Mouse (Mus musculus) MEL (cell line): ENCODE results near the gene Adnp. TPM values are rescaled to one million over a fixed set of nuclear protein-coding genes. Genes with fewer than 3 reads are reported as not detected.

Experiments
- DNase-seq: peaks from one replicate; pipeline ENCODE4 v3.0.0; 2011; ENCODE audit warnings: low read depth, low spot score
- H3K27ac ChIP-seq: 2 replicates; pipeline ENCODE4 v1.5.1; 2012; ENCODE audit warnings: low read depth, mild to moderate bottlenecking, control low read depth, low read length, moderate library complexity; ENCODE audit not compliant: control insufficient read depth
- H3K27me3 ChIP-seq, 2 experiments: fragments of 150-350 bp in 1 of 2; sonication (generic) in 1 of 2; 2 replicates each; pipeline ENCODE4 v1.6.1; 2012; ENCODE audit warnings: low read length in 2 of 2, mild to moderate bottlenecking in 2 of 2, improper control_type of control experiment in 1 of 2, moderate library complexity in 1 of 2; ENCODE audit not compliant: insufficient read depth in 2 of 2, control insufficient read depth in 1 of 2
- H3K36me3 ChIP-seq, 2 experiments: 2 replicates each; pipeline ENCODE4 v1.6.1; 2012 to 2014; ENCODE audit warnings: low read length in 2 of 2, improper control_type of control experiment in 1 of 2, inconsistent platforms in 1 of 2, mild to moderate bottlenecking in 1 of 2; ENCODE audit not compliant: insufficient read depth in 2 of 2, control insufficient read depth in 1 of 2
- H3K4me1 ChIP-seq, 2 experiments: fragments of 150-350 bp in 1 of 2; sonication (generic) in 1 of 2; 2 replicates each; pipeline ENCODE4 v1.6.1; 2012; ENCODE audit warnings: low read length in 2 of 2, improper control_type of control experiment in 1 of 2, mild to moderate bottlenecking in 1 of 2; ENCODE audit not compliant: insufficient read depth in 2 of 2, control insufficient read depth in 1 of 2
- H3K4me3 ChIP-seq, 2 experiments: fragments of 150-350 bp in 1 of 2; sonication (generic) in 1 of 2; 2 replicates each; pipeline ENCODE4 v1.5.1; 2012; ENCODE audit warnings: low read depth in 2 of 2, low read length in 2 of 2, mild to moderate bottlenecking in 2 of 2, moderate library complexity in 2 of 2, control low read depth in 1 of 2, improper control_type of control experiment in 1 of 2; ENCODE audit not compliant: control insufficient read depth in 1 of 2, insufficient read depth in 1 of 2
- H3K79me2 ChIP-seq: 2 replicates; pipeline ENCODE4 v1.6.1; 2012; ENCODE audit warnings: mild to moderate bottlenecking, low read length, moderate library complexity; ENCODE audit not compliant: control insufficient read depth, poor library complexity, insufficient read depth
- H3K9ac ChIP-seq: 2 replicates; pipeline ENCODE4 v1.6.1; 2012; ENCODE audit warnings: low read depth, mild to moderate bottlenecking, control low read depth, low read length, moderate library complexity; ENCODE audit not compliant: control insufficient read depth, poor library complexity, severe bottlenecking
- H3K9me3 ChIP-seq: fragments of 150-350 bp; sonication (generic); replicated peaks from 2 replicates; pipeline ENCODE4 v1.6.1; 2012; ENCODE audit warnings: mild to moderate bottlenecking, low read length, improper control_type of control experiment, moderate library complexity; ENCODE audit not compliant: insufficient read depth
- BHLHE40 ChIP-seq: IDR thresholded peaks from 2 replicates; pipeline ENCODE4 v1.6.1; 2012; ENCODE audit warnings: low read depth, mild to moderate bottlenecking, inconsistent platforms, low read length, improper control_type of control experiment, borderline replicate concordance
- CHD2 ChIP-seq: IDR thresholded peaks from 2 replicates; pipeline ENCODE4 v1.6.1; 2011; ENCODE audit warnings: low read length, improper control_type of control experiment
- CTCF ChIP-seq, 3 experiments: IDR thresholded peaks in 2 of 3; conservative IDR thresholded peaks in 1 of 3; 2 replicates each; pipeline ENCODE4 v1.5.1; 2011 to 2012; ENCODE audit warnings: low read length in 3 of 3, low read depth in 2 of 3, mild to moderate bottlenecking in 2 of 3, improper control_type of control experiment in 1 of 3, inconsistent platforms in 1 of 3, mixed read lengths in 1 of 3, moderate library complexity in 1 of 3; ENCODE audit not compliant: control insufficient read depth in 1 of 3, insufficient read depth in 1 of 3, poor library complexity in 1 of 3, severe bottlenecking in 1 of 3
- E2F4 ChIP-seq: IDR thresholded peaks from 2 replicates; pipeline ENCODE4 v1.6.1; 2011; ENCODE audit warnings: low read depth, low read length, improper control_type of control experiment, borderline replicate concordance
- ELF1 ChIP-seq: IDR thresholded peaks from 2 replicates; pipeline ENCODE4 v1.6.1; 2014; ENCODE audit warnings: low read depth, mild to moderate bottlenecking, inconsistent platforms, low read length, improper control_type of control experiment, moderate library complexity
- GATA1 ChIP-seq: IDR thresholded peaks from 2 replicates; pipeline ENCODE4 v1.6.1; 2011; ENCODE audit warnings: low read depth, low read length, improper control_type of control experiment
- HCFC1 ChIP-seq: IDR thresholded peaks from 2 replicates; pipeline ENCODE4 v1.6.1; 2012; ENCODE audit warnings: low read depth, mild to moderate bottlenecking, inconsistent platforms, low read length, improper control_type of control experiment, moderate library complexity
- MAFK ChIP-seq: IDR thresholded peaks from 2 replicates; pipeline ENCODE4 v1.6.1; 2011; ENCODE audit warnings: low read depth, mild to moderate bottlenecking, low read length, improper control_type of control experiment, borderline replicate concordance
- MAX ChIP-seq: IDR thresholded peaks from 2 replicates; pipeline ENCODE4 v1.6.1; 2011; ENCODE audit warnings: low read length, improper control_type of control experiment
- MAZ ChIP-seq: IDR thresholded peaks from 2 replicates; pipeline ENCODE4 v1.6.1; 2012; ENCODE audit warnings: low read depth, mild to moderate bottlenecking, inconsistent platforms, low read length, improper control_type of control experiment
- MXI1 ChIP-seq: IDR thresholded peaks from 2 replicates; pipeline ENCODE4 v1.6.1; 2011; ENCODE audit warnings: mild to moderate bottlenecking, low read depth, low read length, improper control_type of control experiment
- MYC ChIP-seq: IDR thresholded peaks from 2 replicates; pipeline ENCODE4 v1.6.1; 2011; ENCODE audit warnings: low read depth, mild to moderate bottlenecking, low read length, improper control_type of control experiment, moderate library complexity
- NELFE ChIP-seq: IDR thresholded peaks from 2 replicates; pipeline ENCODE4 v1.6.1; 2011; ENCODE audit warnings: low read depth, low read length, improper control_type of control experiment
- NRF1 ChIP-seq: IDR thresholded peaks from 2 replicates; pipeline ENCODE4 v1.6.1; 2014; ENCODE audit warnings: low read depth, mild to moderate bottlenecking, inconsistent platforms, low read length, improper control_type of control experiment, moderate library complexity; ENCODE audit not compliant: poor library complexity, insufficient read depth, severe bottlenecking
- POLR2A ChIP-seq, 2 experiments: IDR thresholded peaks; 2 replicates each; pipeline ENCODE4 v1.6.1; 2011 to 2012; ENCODE audit warnings: low read length in 2 of 2, mild to moderate bottlenecking in 2 of 2, control low read depth in 1 of 2, improper control_type of control experiment in 1 of 2, low read depth in 1 of 2, moderate library complexity in 1 of 2; ENCODE audit not compliant: control insufficient read depth in 1 of 2, insufficient read depth in 1 of 2, poor library complexity in 1 of 2
- RAD21 ChIP-seq: IDR thresholded peaks from 2 replicates; pipeline ENCODE4 v1.6.1; 2011; ENCODE audit warnings: mild to moderate bottlenecking, low read depth, low read length, improper control_type of control experiment
- SIN3A ChIP-seq: IDR thresholded peaks from 2 replicates; pipeline ENCODE4 v1.6.1; 2012; ENCODE audit warnings: low read length, improper control_type of control experiment, inconsistent platforms
- SMC3 ChIP-seq: IDR thresholded peaks from 2 replicates; pipeline ENCODE4 v1.6.1; 2011; ENCODE audit warnings: low read depth, low read length, improper control_type of control experiment
- TCF12 ChIP-seq: IDR thresholded peaks from 2 replicates; pipeline ENCODE4 v1.6.1; 2014; ENCODE audit warnings: low read depth, mild to moderate bottlenecking, inconsistent platforms, low read length, improper control_type of control experiment, moderate library complexity
- UBTF ChIP-seq: IDR thresholded peaks from 2 replicates; pipeline ENCODE4 v1.6.1; 2012; ENCODE audit warnings: low read depth, mild to moderate bottlenecking, inconsistent platforms, low read length, improper control_type of control experiment, moderate library complexity, borderline replicate concordance; ENCODE audit not compliant: insufficient read depth
- USF1 ChIP-seq: IDR thresholded peaks from 2 replicates; pipeline ENCODE4 v1.6.1; 2014; ENCODE audit warnings: low read depth, mild to moderate bottlenecking, inconsistent platforms, low read length, improper control_type of control experiment, moderate library complexity
- polyA plus RNA-seq, 2 experiments: library from polyadenylated mRNA; stranded (reverse) in 1 of 2; unstranded in 1 of 2; fragments of >175 nt in 1 of 2; fragments of >200 nt in 1 of 2; gene quantifications; 2 replicates each; pipeline versions ENCODE4 v1.2.1 to v1.2.4; 2012; ENCODE audit warnings: low replicate concordance in 2 of 2, low read depth in 1 of 2; ENCODE audit not compliant: insufficient read length in 2 of 2, insufficient read depth in 1 of 2, missing spikeins in 1 of 2
- total RNA-seq: library from RNA; depleted of rRNA; stranded (reverse); fragments of 300-350 nt; gene quantifications from 2 replicates; pipeline ENCODE4 v1.2.3, GENCODE M21; 2012

Adnp gene
- total and polyA plus RNA-seq, 3 experiments, result 2.3 to 29.4 (median 11.9) TPM

- DNase-seq, result peak; percentile 90
- Histone ChIP-seq H3K27ac (0 out of 2 replicates have a peak overlapping the region, but pooled peaks have one; percentile 46), H3K36me3 (peaks cover 0 to 4% of the 10 kb centered on the region in 2 experiments; a peak in 1 of 4 replicates), H3K27me3 (no peaks in the 10 kb centered on the region), H3K9me3 (no peaks in the 10 kb centered on the region), H3K9ac (peak overlapping the region; percentile 57), H3K4me1 (peaks cover 0 to 7% of the 10 kb centered on the region in 2 experiments; a peak in 3 of 4 replicates), H3K4me3 (peak overlapping the region; percentile 36 to 46), H3K79me2 (no peaks in the 10 kb centered on the region)
- peak; percentile 9 for TF ChIP-seq RAD21
- TF ChIP-seq POLR2A (IDR thresholded peaks at IDR 0.05; ENCODE audit: control insufficient read depth in 1 of 2, insufficient read depth in 1 of 2, low read depth in 1 of 2, low read length in 2 of 2, poor library complexity in 1 of 2), result peak in 1 of 2 experiments; percentile 55; a peak in 1 of 4 replicates
- no peak for TF ChIP-seq E2F4
- no peak for TF ChIP-seq NRF1
- TF ChIP-seq GATA1, result no peak
- TF ChIP-seq TCF12, result peak; percentile 56; the same call in 1 of the 2 replicates
- TF ChIP-seq MAX, result peak; percentile 40; the same call in 1 of the 2 replicates
- TF ChIP-seq NELFE, result peak; percentile 45; the same call in 1 of the 2 replicates
- TF ChIP-seq BHLHE40, result 0 out of 2 replicates have a peak, but pooled peaks have one; percentile 33
- peak; percentile 54 for TF ChIP-seq SIN3A
- peak; percentile 65 to 80 (median 69) for TF ChIP-seq CTCF (IDR thresholded peaks at IDR 0.05 in 2 of 3, conservative IDR thresholded peaks at IDR 0.05 in 1 of 3; ENCODE audit: control insufficient read depth in 1 of 3, insufficient read depth in 1 of 3, low read depth in 2 of 3, low read length in 3 of 3, poor library complexity in 1 of 3, severe bottlenecking in 1 of 3)
- TF ChIP-seq SMC3, result peak; percentile 30; the same call in 1 of the 2 replicates
- TF ChIP-seq MAFK, result no peak
- 0 out of 2 replicates have a peak, but pooled peaks have one; percentile 15 for TF ChIP-seq MXI1
- peak; percentile 80; the same call in 1 of the 2 replicates for TF ChIP-seq MAZ
- TF ChIP-seq HCFC1, result peak; percentile 30; the same call in 1 of the 2 replicates
- TF ChIP-seq USF1, result 0 out of 2 replicates have a peak, but pooled peaks have one; percentile 2
- TF ChIP-seq ELF1, result peak; percentile 61; the same call in 1 of the 2 replicates
These were observed 52.6 kb downstream of the Adnp start for GRCm38 (mm10) chr2:168154090-168154881.

GRCm38 (mm10) chr2:168149241-168149640 is 57.7 kb downstream of the Adnp start:
- Histone ChIP-seq H3K9ac (no peak overlapping the region), H3K9me3 (no peaks in the 10 kb centered on the region), H3K4me1 (no peaks in the 10 kb centered on the region; a peak in 1 of 4 replicates)
- TF ChIP-seq ELF1, result no peak
- TF ChIP-seq CHD2, result no peak
- no peak for TF ChIP-seq UBTF
- TF ChIP-seq MYC, result no peak
- TF ChIP-seq, all 39 proteins: peak for 0
- no peaks in the 10 kb centered on the region for H3K79me2 ChIP-seq
- no peaks in the 10 kb centered on the region; a peak in 1 of 4 replicates for H3K27me3 ChIP-seq
- H3K4me3 ChIP-seq, result no peak overlapping the region
- H3K36me3 ChIP-seq, result no peaks in the 10 kb centered on the region
- no peak overlapping the region for H3K27ac ChIP-seq
- no peak for DNase-seq
